Mouse (Mus musculus): ENCODE results near the gene Gm20219.

Gene Gm20219

GRCm38 (mm10) chr17:56552781-56553363 lies 1.3 kb downstream of the Gm20219 start:
- DNase-seq (ENCODE audit: low read depth): peak; percentile 91

GRCm38 (mm10) chr17:56551841-56552581 lies 2.2 kb downstream of the Gm20219 start:
- DNase-seq (ENCODE audit: low read depth): no peak

GRCm38 (mm10) chr17:56550784-56551475 lies 3.3 kb downstream of the Gm20219 start:
- no peak for DNase-seq (ENCODE audit: low read depth)

DNA sequence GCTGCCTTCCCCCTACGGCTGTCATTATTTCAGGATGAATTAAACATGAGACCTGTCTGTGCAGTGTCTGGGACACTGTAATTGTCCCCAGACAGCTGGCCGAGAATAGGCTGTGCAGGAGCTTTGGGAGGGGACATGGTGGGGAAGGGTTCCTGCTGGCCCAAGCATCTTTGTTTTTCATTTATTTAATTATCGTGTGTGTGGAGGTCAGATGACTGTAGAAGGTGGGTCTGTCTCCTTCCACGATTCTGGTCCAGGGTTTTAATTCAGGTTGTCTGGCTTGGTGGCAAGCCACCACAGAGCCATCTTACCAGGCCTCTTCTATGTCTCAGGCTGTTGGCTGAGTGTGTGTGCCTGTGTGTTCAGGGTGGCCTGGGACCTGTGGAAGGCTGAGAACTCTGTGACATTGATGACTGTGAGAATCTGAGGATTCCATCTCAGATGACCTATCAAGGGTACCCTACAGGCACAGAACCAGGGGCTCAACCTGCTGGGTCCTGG lies 5.5 kb downstream of the Gm20219 start:
- DNase-seq (ENCODE audit: low read depth): no peak

DNA sequence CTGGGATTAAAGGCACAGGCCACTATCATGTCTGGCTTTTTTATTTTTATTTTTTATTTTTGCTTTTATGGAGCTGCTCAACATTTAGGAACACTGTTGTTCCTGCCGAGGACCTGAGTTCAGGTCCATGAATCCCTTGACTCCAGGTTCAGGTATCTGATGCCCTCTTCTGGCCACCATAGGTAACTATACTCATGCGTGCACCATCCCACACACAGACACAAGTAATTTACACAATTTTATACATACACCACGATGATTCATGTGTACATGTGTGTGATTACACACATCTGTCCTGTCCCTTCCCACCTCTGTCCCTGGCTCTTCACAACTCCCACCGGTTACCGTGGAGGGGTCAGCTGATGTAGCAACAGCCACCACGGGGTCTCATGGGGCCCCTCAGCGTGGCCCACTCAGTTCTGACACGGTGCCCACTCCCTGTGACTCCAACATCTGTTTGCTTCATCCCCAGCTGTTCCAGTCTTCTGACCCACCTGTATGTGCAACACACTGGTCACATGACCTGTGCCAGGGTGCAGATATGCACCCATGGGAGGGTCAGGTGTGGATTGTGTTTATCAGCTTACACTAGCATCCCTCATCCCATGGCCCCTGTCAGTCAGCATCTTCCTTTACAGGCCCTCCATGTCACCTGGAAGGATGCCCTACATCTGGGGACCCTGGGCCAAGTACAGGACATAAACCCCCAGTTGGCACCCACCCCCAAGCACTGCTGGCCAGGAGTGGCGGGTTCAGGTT lies 6.2 kb downstream of the Gm20219 start:
- no peak for DNase-seq (ENCODE audit: low read depth)

GRCm38 (mm10) chr17:56547116-56547845 lies 6.9 kb downstream of the Gm20219 start:
- DNase-seq (ENCODE audit: low read depth): no peak

DNA sequence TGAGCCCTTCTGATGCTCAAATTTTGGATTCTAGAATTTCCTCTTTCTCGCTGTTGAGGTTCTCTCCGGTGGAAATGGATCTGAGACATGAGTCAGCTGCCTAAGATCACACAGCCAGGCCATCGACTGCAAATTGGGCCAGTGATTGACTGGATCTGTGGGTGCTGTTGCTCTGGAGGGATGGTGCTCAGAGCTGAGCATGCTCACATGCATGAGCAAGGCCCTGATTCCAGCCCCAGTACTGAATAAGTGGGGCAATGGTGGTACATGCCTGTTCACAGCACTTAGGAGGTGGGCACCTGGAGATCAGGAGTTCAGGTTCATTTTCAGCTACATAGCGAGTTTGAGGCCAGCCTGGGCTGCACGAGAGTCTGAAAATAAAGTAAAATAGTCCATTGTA lies 7.6 kb downstream of the Gm20219 start:
- DNase-seq (ENCODE audit: low read depth): no peak

DNA sequence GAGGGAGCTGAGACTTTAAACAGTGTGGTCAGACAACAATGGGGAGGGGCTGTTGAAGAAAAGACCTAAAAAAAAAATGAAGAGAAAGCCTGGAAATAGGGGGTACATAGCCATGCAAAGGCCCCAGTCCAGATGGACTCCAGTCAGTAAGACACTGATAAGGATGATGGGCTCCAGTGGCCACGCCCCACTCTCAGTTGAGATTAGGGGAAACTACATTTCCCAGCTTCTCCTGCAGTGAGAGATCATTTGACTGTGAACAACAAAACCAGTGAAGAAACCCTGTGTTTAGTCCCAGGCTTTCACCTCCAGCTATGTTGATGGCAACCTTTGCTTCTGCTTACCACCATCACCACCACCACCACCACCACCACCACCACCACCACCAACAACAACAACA lies 8.2 kb downstream of the Gm20219 start:
- no peak for DNase-seq (ENCODE audit: low read depth)

- DNase-seq (ENCODE audit: low read depth): no peak
Measured at GRCm38 (mm10) chr17:56544699-56545387, 9.3 kb downstream of the Gm20219 start.

DNA sequence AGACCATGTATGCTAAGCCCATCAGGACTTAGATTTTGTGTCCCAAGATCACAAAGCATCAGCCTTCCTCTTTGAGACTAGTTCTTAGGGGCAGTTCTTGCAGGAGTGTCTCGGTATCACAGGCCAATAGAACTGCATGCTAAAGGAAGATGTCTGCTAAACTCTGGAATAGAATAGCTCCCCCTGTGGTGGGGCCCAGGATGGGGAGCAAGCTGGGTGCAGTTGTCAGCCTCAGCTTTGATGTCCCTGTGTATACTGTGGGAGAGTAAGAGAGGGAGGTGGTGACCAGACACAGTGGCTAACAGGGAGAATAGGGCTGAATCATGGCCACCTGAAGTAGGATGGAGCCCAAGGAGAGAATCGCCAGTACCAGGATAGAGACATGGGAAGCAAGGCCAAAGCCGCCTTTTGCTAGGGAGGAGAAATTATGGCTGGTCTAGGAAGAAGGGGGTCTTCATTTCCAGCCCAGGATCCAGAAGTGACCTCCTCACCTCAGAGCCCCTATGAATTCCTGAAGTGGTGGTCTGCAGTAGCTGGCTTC lies 10.4 kb downstream of the Gm20219 start:
- DNase-seq (ENCODE audit: low read depth): no peak

- no peak for DNase-seq (ENCODE audit: low read depth)
Measured at GRCm38 (mm10) chr17:56542736-56543135, 11.5 kb downstream of the Gm20219 start.

DNA sequence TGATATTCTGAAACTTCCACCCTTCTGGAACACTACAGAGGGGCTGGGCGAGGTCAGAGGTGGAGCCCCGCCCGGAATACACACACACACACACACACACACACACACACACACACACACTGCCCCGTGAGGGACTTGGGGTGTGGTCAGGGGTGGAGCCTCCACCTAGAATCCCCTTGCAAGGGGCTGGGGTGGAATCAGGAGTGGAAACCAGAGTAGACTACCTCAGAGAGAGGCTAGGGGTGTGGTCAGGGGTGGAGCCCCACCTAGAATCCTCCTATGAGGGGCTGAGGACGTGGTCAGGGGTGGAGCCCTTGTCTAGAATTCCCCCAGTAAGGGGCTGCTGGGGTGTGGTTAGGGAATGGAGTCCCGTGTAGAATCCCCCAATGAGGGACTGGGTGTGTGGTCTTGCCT lies 13.6 kb downstream of the Gm20219 start:
- no peak for DNase-seq (ENCODE audit: low read depth)

- no peak for DNase-seq (ENCODE audit: low read depth)
Measured at GRCm38 (mm10) chr17:56537912-56538311, 16.3 kb downstream of the Gm20219 start.

DNA sequence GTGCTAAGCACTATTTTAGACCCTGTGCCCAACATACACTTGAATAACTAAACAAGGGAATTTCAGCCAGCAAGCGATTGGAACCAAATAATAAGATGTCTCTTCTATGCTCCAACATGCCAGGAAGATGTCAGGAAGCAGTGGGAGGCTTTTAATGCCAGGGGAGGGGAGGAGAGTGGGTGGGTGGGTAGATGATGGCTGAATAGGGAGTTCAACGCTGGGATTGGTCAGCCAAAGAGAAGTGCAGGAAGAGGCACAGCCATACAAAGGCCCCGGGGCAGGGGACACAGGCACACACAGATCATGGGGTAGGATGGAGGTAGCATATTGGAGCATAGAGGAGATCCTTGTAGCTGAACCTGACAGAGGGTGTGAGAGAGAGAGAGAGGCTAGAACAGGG lies 17.3 kb downstream of the Gm20219 start:
- no peak for DNase-seq (ENCODE audit: low read depth)

DNA sequence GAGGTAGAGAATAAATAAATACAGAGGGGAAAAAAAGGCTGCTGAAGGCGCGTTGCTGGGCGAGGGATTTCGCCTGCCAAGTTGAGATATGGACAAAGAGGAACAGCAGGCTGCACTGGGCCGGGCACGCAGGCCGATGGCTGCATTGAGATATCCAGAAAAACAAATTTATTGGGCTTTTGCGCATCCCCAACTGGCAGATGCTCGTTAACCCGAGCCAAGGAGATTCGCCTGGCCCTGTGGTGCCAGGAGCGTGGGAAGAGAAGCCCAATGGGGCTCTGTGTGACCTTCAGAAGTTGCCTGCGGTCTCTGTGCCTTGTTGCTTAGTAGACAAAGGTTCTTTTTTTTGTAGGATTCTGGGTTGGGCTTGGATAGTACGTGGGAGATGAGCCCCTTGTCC lies 18.0 kb downstream of the Gm20219 start:
- no peak for DNase-seq (ENCODE audit: low read depth)

DNA sequence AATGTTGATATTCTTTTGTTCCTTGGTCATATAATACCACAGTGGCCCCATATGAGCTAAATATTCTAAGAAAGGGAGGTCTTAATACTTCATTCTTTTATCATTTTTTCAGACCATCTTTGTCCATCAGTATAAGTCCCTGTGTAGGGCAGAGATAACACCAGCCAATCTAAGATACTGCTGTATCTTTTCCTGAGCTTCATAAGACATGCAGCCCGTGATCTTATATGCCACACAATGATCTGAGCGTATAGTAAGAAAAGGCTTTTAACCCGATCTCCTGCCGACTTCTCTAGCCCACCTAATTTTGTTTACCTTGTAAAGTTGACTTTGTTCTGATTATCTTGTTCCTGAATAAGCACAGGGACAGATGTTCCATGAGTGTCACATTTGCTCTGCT lies 29.2 kb downstream of the Gm20219 start:
- no peak for DNase-seq (ENCODE audit: low read depth)

DNA sequence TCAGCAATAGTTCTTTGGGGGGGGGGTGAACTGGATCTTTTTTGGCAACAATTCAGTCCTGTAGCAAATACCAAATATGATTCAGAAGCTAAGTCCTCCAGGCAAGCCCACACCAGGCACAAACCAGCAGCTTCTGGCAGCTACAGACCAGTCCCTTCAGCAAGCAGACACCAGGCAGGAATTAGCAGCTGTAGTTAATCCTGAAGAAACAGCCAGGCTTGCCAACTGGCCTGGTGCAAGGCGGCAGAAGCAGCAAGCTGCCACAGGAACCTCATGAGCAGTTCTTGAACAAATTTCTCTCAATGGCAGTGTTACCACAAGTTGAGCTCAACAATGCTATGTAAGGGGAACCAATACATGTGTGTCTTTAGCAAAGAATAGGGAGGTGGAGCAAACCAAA lies 31.4 kb downstream of the Gm20219 start:
- no peak for DNase-seq (ENCODE audit: low read depth)

GRCm38 (mm10) chr17:56515690-56516410 lies 38.3 kb downstream of the Gm20219 start:
- DNase-seq (ENCODE audit: low read depth): no peak

DNA sequence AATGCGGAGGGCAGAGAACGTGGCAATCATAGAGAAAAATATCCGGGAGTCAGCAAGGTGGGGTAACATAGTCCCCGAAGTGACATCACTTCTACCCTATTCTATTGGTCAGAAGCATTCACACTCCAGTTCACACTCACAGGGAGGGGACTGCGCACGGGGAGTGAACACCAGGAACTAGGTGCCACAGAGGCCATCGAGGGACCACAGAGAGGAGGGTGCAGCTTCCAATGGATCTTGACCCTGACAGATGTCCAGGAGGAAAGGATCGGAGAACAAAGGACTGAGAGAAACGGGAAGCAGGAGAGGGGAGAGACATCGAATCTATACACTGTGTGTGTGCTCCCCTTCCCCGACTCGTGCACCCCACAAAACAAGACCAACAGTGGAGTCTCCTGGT lies 39.3 kb downstream of the Gm20219 start:
- no peak for DNase-seq (ENCODE audit: low read depth)

DNA sequence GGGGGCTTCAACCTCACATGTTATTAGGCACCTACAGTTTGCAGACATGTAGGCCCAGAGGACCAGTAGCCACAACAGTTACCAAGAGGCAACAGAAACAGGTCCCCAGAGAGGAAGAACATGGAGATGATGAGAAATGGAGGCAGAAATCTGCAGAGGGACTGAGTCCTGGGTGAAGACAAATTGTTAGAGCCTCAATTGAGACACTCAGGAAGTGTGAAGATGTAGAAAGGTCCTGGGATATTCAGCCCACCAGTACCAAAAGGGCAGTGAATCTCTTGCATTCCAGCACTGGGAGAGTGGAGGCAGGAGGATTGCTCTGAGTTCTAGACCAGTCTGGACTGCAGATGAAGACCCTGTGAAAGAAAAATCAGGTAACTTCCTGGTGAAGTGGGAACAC lies 39.9 kb downstream of the Gm20219 start:
- no peak for DNase-seq (ENCODE audit: low read depth)
